Mouse (Mus musculus) C2C12 (cell line): ENCODE results near the gene Akt1s1.

Source experiments
- CEBPB ChIP-seq: IDR thresholded peaks from one replicate; pipeline ENCODE4 v1.6.1; 2011; ENCODE audit warnings: low read depth, mild to moderate bottlenecking, control low read depth, moderate library complexity
- CTCF ChIP-seq: IDR thresholded peaks from one replicate; pipeline ENCODE4 v1.5.1; 2011; ENCODE audit not compliant: control insufficient read depth, insufficient read depth, insufficient read length
- FOSL1 ChIP-seq: IDR thresholded peaks from one replicate; pipeline ENCODE4 v1.8.0; 2011; ENCODE audit warnings: mild to moderate bottlenecking, low read length; ENCODE audit not compliant: poor library complexity, insufficient read depth, severe bottlenecking
- MAX ChIP-seq: IDR thresholded peaks from one replicate; pipeline ENCODE4 v1.6.1; 2011; ENCODE audit warnings: mild to moderate bottlenecking, control low read depth
- USF1 ChIP-seq: IDR thresholded peaks from one replicate; pipeline ENCODE4 v1.6.1; 2011; ENCODE audit warnings: low read depth, mild to moderate bottlenecking, control low read depth, moderate library complexity

DNA sequence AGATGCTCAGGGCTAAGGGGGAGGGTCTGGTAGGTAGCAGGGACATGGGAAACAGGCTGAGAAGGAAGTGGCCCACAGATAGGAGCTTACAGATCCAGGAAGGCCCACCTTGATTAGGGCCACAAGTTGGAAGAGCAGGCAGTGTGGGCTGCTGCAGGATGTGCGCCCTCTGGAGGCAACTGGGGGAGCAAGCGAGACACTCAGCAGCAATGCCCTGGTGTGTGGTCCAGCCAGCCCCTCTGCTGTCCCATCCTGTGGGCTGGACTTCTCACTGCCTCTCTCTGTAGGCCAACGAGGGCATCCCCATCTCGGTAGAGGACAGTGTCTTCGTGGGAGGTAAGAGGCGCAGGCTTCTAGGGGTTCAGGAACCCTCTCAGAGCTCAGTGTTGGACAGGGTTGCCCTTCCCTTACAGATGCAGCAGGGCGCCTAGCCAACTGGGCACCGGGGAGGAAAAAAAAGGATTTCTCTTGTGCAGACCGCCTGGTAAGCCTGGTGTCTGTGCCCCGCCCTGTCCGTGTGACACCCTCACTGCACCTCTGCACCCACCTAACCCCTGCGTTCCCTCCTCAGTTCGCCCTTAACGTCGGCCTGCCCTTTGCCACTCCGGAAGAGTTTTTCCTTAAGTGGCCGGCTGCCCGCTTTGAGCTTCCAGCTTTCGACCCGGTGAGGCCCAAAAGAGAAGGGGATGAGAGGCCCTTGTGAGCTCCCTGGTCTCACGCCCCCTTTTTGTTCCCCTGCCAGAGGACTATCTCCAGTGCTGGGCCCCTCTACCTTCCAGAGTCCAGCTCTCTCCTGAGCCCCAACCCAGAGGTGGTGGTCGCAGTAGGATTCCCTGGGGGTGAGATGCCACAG is 12.0 kb downstream of the Akt1s1 start:
- TF ChIP-seq CTCF (peak; percentile 96), FOSL1 (no peak), MAX (no peak), CEBPB (no peak), USF1 (no peak)
